Mouse (Mus musculus) kidney, adult 2 months (tissue): ENCODE measurements at regions not wholly inside any gene's neighbourhood (a gene's known extent, or its start where the extent isn't known, plus 50 kb on each side); places are given as distances from the start of the nearest gene placed in this dataset.

Experiments
- CTCF ChIP-seq: fragments of 200-500 bp; conservative IDR thresholded peaks from 2 replicates; pipeline ENCODE4 v1.5.1; 2011; ENCODE audit warnings: low read depth, mild to moderate bottlenecking, control low read depth, low read length, moderate library complexity, mixed read lengths; ENCODE audit not compliant: insufficient read depth, insufficient read length
- POLR2A ChIP-seq: fragments of 200-500 bp; IDR thresholded peaks from one replicate; pipeline ENCODE4 v1.6.1; 2011; ENCODE audit warnings: low read depth, low read length, control low read depth

DNA sequence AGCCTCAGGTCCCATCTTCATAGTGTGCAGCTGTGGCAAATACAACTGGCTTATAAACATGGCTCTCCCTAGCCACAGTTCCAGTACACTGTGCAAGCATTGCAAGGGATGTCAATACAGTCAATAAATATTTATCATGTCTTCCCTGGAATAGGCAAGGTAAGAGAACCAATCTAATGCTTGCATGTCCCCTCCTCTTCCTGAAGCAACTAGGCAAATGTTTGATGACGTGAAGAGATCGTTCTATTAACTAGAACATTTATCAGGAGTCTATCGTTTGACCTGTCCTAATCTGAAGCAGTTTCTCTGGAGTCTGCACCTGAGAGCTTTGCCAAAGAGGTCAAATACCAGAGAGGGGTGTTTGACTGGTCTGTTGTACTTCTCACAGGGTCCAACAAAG is 72.4 kb upstream of the Klf9 start:
- TF ChIP-seq CTCF (no peak), POLR2A (no peak)
